In genomic region chr1:37540810-37541658, GRCm38 (mm10) we compare ENCODE assay signal across 8 mouse cellular contexts. TPM values are rescaled to one million over a fixed set of nuclear protein-coding genes. Genes with fewer than 3 reads are reported as not detected.
A peak's percentile ranks its signal among the peaks of the same experiment; 100 is the strongest.
DNase-seq lines count a peak whose midpoint lies in the region; ATAC-seq and TF ChIP-seq lines count a peak whose summit lies in the region.

TSS of gene Mgat4a (minus strand) at chr1:37541016.

- H3K36me3 ChIP-seq in E14TG2a.4 (ENCODE audit: insufficient read depth, low read length) = no peaks in the 10 kb centered on the region
- no peaks in the 10 kb centered on the region for H3K36me3 ChIP-seq in forebrain, embryonic 14.5 days (ENCODE audit: control insufficient read depth, insufficient read depth, low read length)
- H3K36me3 ChIP-seq in liver, embryonic 16.5 days (ENCODE audit: control insufficient read depth, insufficient read depth) = no peaks in the 10 kb centered on the region
- H3K36me3 ChIP-seq in neural tube, embryonic 13.5 days = no peaks in the 10 kb centered on the region

- intact Hi-C loops in heart, postnatal 14 days (cut with DNase I) = loop anchor here (1.0 kb wide), 1 partner anchor 91 kb away; no protein-coding TSS in a partner anchor

- H3K4me3 ChIP-seq in E14TG2a.4 (replicated peaks; ENCODE audit: low read length) = peak within 1 kb of the TSS; percentile 84
- H3K4me3 ChIP-seq in forebrain, embryonic 14.5 days (ENCODE audit: low read depth, low read length) = peak within 1 kb of the TSS; percentile 79
- H3K4me3 ChIP-seq in liver, embryonic 16.5 days (ENCODE audit: low read depth, low read length) = peak within 1 kb of the TSS; percentile 68
- peak within 1 kb of the TSS; percentile 76 for H3K4me3 ChIP-seq in neural tube, embryonic 13.5 days

- ATAC-seq in forebrain, embryonic 14.5 days = peak; percentile 100
- ATAC-seq in liver, embryonic 16.5 days (ENCODE audit: low read depth) = peak; percentile 99
- peak; percentile 99 for ATAC-seq in neural tube, embryonic 13.5 days (ENCODE audit: low read depth)

- H3K4me1 ChIP-seq in E14TG2a.4 (replicated peaks; ENCODE audit: low read depth, low read length) = peaks cover 36% of the 10 kb centered on the region
- 0 out of 2 replicates have a peak, but pooled peaks cover 2% of the 10 kb centered on the region for H3K4me1 ChIP-seq in forebrain, embryonic 14.5 days (ENCODE audit: control insufficient read depth, insufficient read depth, low read length)
- H3K4me1 ChIP-seq in liver, embryonic 16.5 days (ENCODE audit: control insufficient read depth, low read depth, low read length) = peaks cover 5% of the 10 kb centered on the region
- H3K4me1 ChIP-seq in neural tube, embryonic 13.5 days (replicated peaks) = peaks cover 31% of the 10 kb centered on the region

- WGBS in forebrain, embryonic 14.5 days = 2% methylated on average over 51 of the region's 72 CpGs
- 2% methylated on average over 49 of the region's 72 CpGs for WGBS in large intestine, adult 2 months
- WGBS in liver, embryonic 16.5 days (ENCODE audit: insufficient replicate concordance) = 1% methylated on average over 56 of the region's 72 CpGs
- WGBS in neural tube, embryonic 13.5 days = 2% methylated on average over 29 of the region's 72 CpGs

- no peaks in the 10 kb centered on the region for H3K9me3 ChIP-seq in E14TG2a.4 (ENCODE audit: low read length)
- H3K9me3 ChIP-seq in forebrain, embryonic 14.5 days (replicated peaks; ENCODE audit: control insufficient read depth, low read length) = no peaks in the 10 kb centered on the region
- no peaks in the 10 kb centered on the region for H3K9me3 ChIP-seq in liver, embryonic 16.5 days (replicated peaks; ENCODE audit: control insufficient read depth, low read length)
- no peaks in the 10 kb centered on the region for H3K9me3 ChIP-seq in neural tube, embryonic 13.5 days

- peak within 1 kb of the TSS; percentile 81 for H3K9ac ChIP-seq in forebrain, embryonic 14.5 days (ENCODE audit: low read length)
- H3K9ac ChIP-seq in liver, embryonic 16.5 days (ENCODE audit: low read depth, low read length) = peak within 1 kb of the TSS; percentile 65
- H3K9ac ChIP-seq in neural tube, embryonic 13.5 days = peak within 1 kb of the TSS; percentile 86

- H3K27ac ChIP-seq in forebrain, embryonic 14.5 days (ENCODE audit: low read depth, low read length) = peak within 1 kb of the TSS; percentile 70; the same call in 1 of the 2 replicates
- H3K27ac ChIP-seq in liver, embryonic 16.5 days (ENCODE audit: low read length) = no peak within 1 kb of the TSS
- peak within 1 kb of the TSS; percentile 93 for H3K27ac ChIP-seq in neural tube, embryonic 13.5 days (replicated peaks)

- TF ChIP-seq CTCF in E14TG2a.4 (conservative IDR thresholded peaks at IDR 0.05; ENCODE audit: low read length) = no peak

- peak within 1 kb of the TSS; percentile 91 for H3K4me2 ChIP-seq in forebrain, embryonic 14.5 days (ENCODE audit: low read length)
- peak within 1 kb of the TSS; percentile 95 for H3K4me2 ChIP-seq in liver, embryonic 16.5 days (ENCODE audit: low read depth, low read length)
- H3K4me2 ChIP-seq in neural tube, embryonic 13.5 days = peak within 1 kb of the TSS; percentile 90

- H3K27me3 ChIP-seq in E14TG2a.4 (ENCODE audit: insufficient read depth, low read length) = peaks cover 14% of the 10 kb centered on the region
- no peaks in the 10 kb centered on the region for H3K27me3 ChIP-seq in forebrain, embryonic 14.5 days (replicated peaks; ENCODE audit: control insufficient read depth, insufficient read depth, low read length)
- peaks cover 35% of the 10 kb centered on the region for H3K27me3 ChIP-seq in liver, embryonic 16.5 days (ENCODE audit: control insufficient read depth, insufficient read depth, low read depth, low read length)
- H3K27me3 ChIP-seq in neural tube, embryonic 13.5 days = peaks cover 23% of the 10 kb centered on the region

- DNase-seq in c-Kit-positive CD71-positive TER-119-negative erythroid progenitor cells, embryonic 14.5 days (ENCODE audit: low read depth) = peak; percentile 77
- peak; percentile 96 for DNase-seq in forebrain, embryonic 14.5 days (ENCODE audit: low spot score)
- DNase-seq in heart, postnatal 14 days = peak; percentile 91 to 93
- no peak for DNase-seq in large intestine, adult 2 months (ENCODE audit: low read depth, low spot score)
- DNase-seq in telencephalon, adult 2 months (ENCODE audit: low read depth, low spot score) = peak; percentile 88

RNA-seq across cellular contexts. Expression of gene Mgat4a, which starts in this region (rescaled TPM):
- polyA plus RNA-seq in forebrain, embryonic 14.5 days (2014; fragmentation: Nextera tagmentation; extraction: Ambion mirVana) = 7.0 and 7.8 TPM in 2 replicates
- 10 to 100 TPM; 16.2 to 16.9 TPM for total RNA-seq in heart, postnatal 14 days (2021)
- polyA plus RNA-seq in large intestine, adult 2 months (2012; rRNA removed) = 50.0 and 78.2 TPM in 2 replicates
- polyA plus RNA-seq in liver, embryonic 16.5 days (2015; fragmentation: Nextera tagmentation; extraction: Ambion mirVana) = 0.86 and 1.1 TPM in 2 replicates
- polyA plus RNA-seq in neural tube, embryonic 13.5 days (2015; fragmentation: Nextera tagmentation; extraction: Ambion mirVana) = 6.9 and 7.1 TPM in 2 replicates
